Mouse (Mus musculus): ENCODE data around the gene Itgav. TPM values are rescaled to one million over a fixed set of nuclear protein-coding genes. Genes with fewer than 3 reads are reported as not detected.

The Itgav gene
- polyA plus RNA-seq, 1 experiment from 2014 or later: 75.9 TPM

- no peaks in the 10 kb centered on the region for H3K36me3 ChIP-seq (ENCODE audit: control insufficient read depth, insufficient read depth, low read length)
- H3K4me1 ChIP-seq (ENCODE audit: control insufficient read depth, insufficient read depth, low read length): peaks cover 14% of the 10 kb centered on the region
- no peaks in the 10 kb centered on the region for H3K27me3 ChIP-seq (ENCODE audit: control insufficient read depth, insufficient read depth, low read length)
- H3K4me2 ChIP-seq: peak overlapping the region; percentile 78
- H3K9ac ChIP-seq (ENCODE audit: low read depth, low read length): no peak overlapping the region
- H3K4me3 ChIP-seq (ENCODE audit: low read depth, low read length): no peak overlapping the region
- no peaks in the 10 kb centered on the region for H3K9me3 ChIP-seq (replicated peaks; ENCODE audit: control insufficient read depth, low read length)
- ATAC-seq (replicated peaks; ENCODE audit: insufficient number of reproducible peaks, low FRiP score, low TSS enrichment): no peak
- H3K27ac ChIP-seq (ENCODE audit: low read depth, low read length): no peak overlapping the region
Observed at GRCm38 (mm10) chr2:83722936-83723335, 1.3 kb upstream of the Itgav start.

GRCm38 (mm10) chr2:83723346-83723745, 851 bp upstream of the Itgav start:
- peak overlapping the region; percentile 71 for H3K4me3 ChIP-seq (ENCODE audit: low read depth, low read length)
- no peak for ATAC-seq (replicated peaks; ENCODE audit: insufficient number of reproducible peaks, low FRiP score, low TSS enrichment)
- H3K9me3 ChIP-seq (replicated peaks; ENCODE audit: control insufficient read depth, low read length): no peaks in the 10 kb centered on the region
- peaks cover 14% of the 10 kb centered on the region for H3K4me1 ChIP-seq (ENCODE audit: control insufficient read depth, insufficient read depth, low read length)
- H3K36me3 ChIP-seq (ENCODE audit: control insufficient read depth, insufficient read depth, low read length): no peaks in the 10 kb centered on the region
- 0 out of 2 replicates have a peak overlapping the region, but pooled peaks have one; percentile 91 for H3K9ac ChIP-seq (ENCODE audit: low read depth, low read length)
- peak overlapping the region; percentile 91 for H3K27ac ChIP-seq (ENCODE audit: low read depth, low read length)
- H3K27me3 ChIP-seq (ENCODE audit: control insufficient read depth, insufficient read depth, low read length): no peaks in the 10 kb centered on the region
- WGBS (ENCODE audit: insufficient replicate concordance): 48% methylated on average over 2 of the region's 2 CpGs
- H3K4me2 ChIP-seq: peak overlapping the region; percentile 78

GRCm38 (mm10) chr2:83724827-83725730, 882 bp downstream of the Itgav start:
- Histone ChIP-seq H3K27ac (ENCODE audit: low read depth, low read length) (peak overlapping the region; percentile 91), H3K36me3 (ENCODE audit: control insufficient read depth, insufficient read depth, low read length) (no peaks in the 10 kb centered on the region), H3K9ac (ENCODE audit: low read depth, low read length) (peak overlapping the region; percentile 91), H3K9me3 (replicated peaks; ENCODE audit: control insufficient read depth, low read length) (no peaks in the 10 kb centered on the region), H3K4me2 (peak overlapping the region; percentile 78), H3K27me3 (ENCODE audit: control insufficient read depth, insufficient read depth, low read length) (no peaks in the 10 kb centered on the region), H3K4me1 (ENCODE audit: control insufficient read depth, insufficient read depth, low read length) (peaks cover 22% of the 10 kb centered on the region), H3K4me3 (ENCODE audit: low read depth, low read length) (peak overlapping the region; percentile 71)
- peak; percentile 71 for ATAC-seq (replicated peaks; ENCODE audit: insufficient number of reproducible peaks, low FRiP score, low TSS enrichment)
- WGBS (ENCODE audit: insufficient replicate concordance): 6% methylated on average over 40 of the region's 44 CpGs

- Histone ChIP-seq H3K9ac (ENCODE audit: low read depth, low read length) (peak overlapping the region; percentile 91; the same call in 1 of the 2 replicates), H3K4me2 (peak overlapping the region; percentile 78), H3K27ac (ENCODE audit: low read depth, low read length) (no peak overlapping the region), H3K36me3 (ENCODE audit: control insufficient read depth, insufficient read depth, low read length) (no peaks in the 10 kb centered on the region), H3K4me1 (ENCODE audit: control insufficient read depth, insufficient read depth, low read length) (peaks cover 22% of the 10 kb centered on the region), H3K9me3 (replicated peaks; ENCODE audit: control insufficient read depth, low read length) (no peaks in the 10 kb centered on the region), H3K27me3 (ENCODE audit: control insufficient read depth, insufficient read depth, low read length) (no peaks in the 10 kb centered on the region), H3K4me3 (ENCODE audit: low read depth, low read length) (peak overlapping the region; percentile 71)
- WGBS (ENCODE audit: insufficient replicate concordance): 66% methylated on average over 4 of the region's 4 CpGs
- ATAC-seq (replicated peaks; ENCODE audit: insufficient number of reproducible peaks, low FRiP score, low TSS enrichment): no peak
Observed at GRCm38 (mm10) chr2:83725796-83726195, 1.6 kb downstream of the Itgav start.

- ATAC-seq (replicated peaks; ENCODE audit: insufficient number of reproducible peaks, low FRiP score, low TSS enrichment): no peak
- H3K4me2 ChIP-seq: no peak overlapping the region
- H3K4me3 ChIP-seq (ENCODE audit: low read depth, low read length): no peak overlapping the region
- no peaks in the 10 kb centered on the region for H3K36me3 ChIP-seq (ENCODE audit: control insufficient read depth, insufficient read depth, low read length)
- no peaks in the 10 kb centered on the region for H3K27me3 ChIP-seq (ENCODE audit: control insufficient read depth, insufficient read depth, low read length)
- H3K4me1 ChIP-seq (ENCODE audit: control insufficient read depth, insufficient read depth, low read length): peaks cover 19% of the 10 kb centered on the region
- H3K9ac ChIP-seq (ENCODE audit: low read depth, low read length): no peak overlapping the region
- WGBS (ENCODE audit: insufficient replicate concordance): 47% methylated on average over 4 of the region's 4 CpGs
- peak overlapping the region; percentile 50; the same call in 1 of the 2 replicates for H3K27ac ChIP-seq (ENCODE audit: low read depth, low read length)
- H3K9me3 ChIP-seq (replicated peaks; ENCODE audit: control insufficient read depth, low read length): no peaks in the 10 kb centered on the region
Observed at GRCm38 (mm10) chr2:83728238-83728682, 4.1 kb downstream of the Itgav start.

- Histone ChIP-seq H3K36me3 (ENCODE audit: control insufficient read depth, insufficient read depth, low read length) (no peaks in the 10 kb centered on the region), H3K4me3 (ENCODE audit: low read depth, low read length) (no peak overlapping the region), H3K27ac (ENCODE audit: low read depth, low read length) (0 out of 2 replicates have a peak overlapping the region, but pooled peaks have one; percentile 22), H3K4me2 (no peak overlapping the region), H3K4me1 (ENCODE audit: control insufficient read depth, insufficient read depth, low read length) (peaks cover 16% of the 10 kb centered on the region), H3K9me3 (replicated peaks; ENCODE audit: control insufficient read depth, low read length) (no peaks in the 10 kb centered on the region), H3K27me3 (ENCODE audit: control insufficient read depth, insufficient read depth, low read length) (no peaks in the 10 kb centered on the region), H3K9ac (ENCODE audit: low read depth, low read length) (no peak overlapping the region)
- no peak for ATAC-seq (replicated peaks; ENCODE audit: insufficient number of reproducible peaks, low FRiP score, low TSS enrichment)
- WGBS (ENCODE audit: insufficient replicate concordance): 60% methylated on average over 5 of the region's 5 CpGs
Observed at GRCm38 (mm10) chr2:83729339-83729738, 5.1 kb downstream of the Itgav start.

- H3K9me3 ChIP-seq (replicated peaks; ENCODE audit: control insufficient read depth, low read length): no peaks in the 10 kb centered on the region
- ATAC-seq (replicated peaks; ENCODE audit: insufficient number of reproducible peaks, low FRiP score, low TSS enrichment): no peak
- no peak overlapping the region for H3K27ac ChIP-seq (ENCODE audit: low read depth, low read length)
- 86% methylated on average over 4 of the region's 4 CpGs for WGBS (ENCODE audit: insufficient replicate concordance)
- peaks cover 8% of the 10 kb centered on the region for H3K36me3 ChIP-seq (ENCODE audit: control insufficient read depth, insufficient read depth, low read length)
- no peak overlapping the region for H3K4me2 ChIP-seq
- no peak overlapping the region for H3K9ac ChIP-seq (ENCODE audit: low read depth, low read length)
- H3K4me3 ChIP-seq (ENCODE audit: low read depth, low read length): no peak overlapping the region
- H3K27me3 ChIP-seq (ENCODE audit: control insufficient read depth, insufficient read depth, low read length): no peaks in the 10 kb centered on the region
- peaks cover 11% of the 10 kb centered on the region for H3K4me1 ChIP-seq (ENCODE audit: control insufficient read depth, insufficient read depth, low read length)
Observed at GRCm38 (mm10) chr2:83732896-83733295, 8.7 kb downstream of the Itgav start.

GRCm38 (mm10) chr2:83733981-83734393, 9.8 kb downstream of the Itgav start:
- 77% methylated on average over 13 of the region's 13 CpGs for WGBS (ENCODE audit: insufficient replicate concordance)

More at GRCm38 (mm10) chr2:83733981-83734393, 9.8 kb downstream of the Itgav start:
- Histone ChIP-seq H3K4me2 (no peak overlapping the region), H3K9ac (ENCODE audit: low read depth, low read length) (no peak overlapping the region), H3K36me3 (ENCODE audit: control insufficient read depth, insufficient read depth, low read length) (peaks cover 10% of the 10 kb centered on the region), H3K27ac (ENCODE audit: low read depth, low read length) (no peak overlapping the region), H3K9me3 (replicated peaks; ENCODE audit: control insufficient read depth, low read length) (no peaks in the 10 kb centered on the region), H3K4me3 (ENCODE audit: low read depth, low read length) (no peak overlapping the region), H3K27me3 (ENCODE audit: control insufficient read depth, insufficient read depth, low read length) (no peaks in the 10 kb centered on the region), H3K4me1 (ENCODE audit: control insufficient read depth, insufficient read depth, low read length) (peaks cover 9% of the 10 kb centered on the region)
- ATAC-seq (replicated peaks; ENCODE audit: insufficient number of reproducible peaks, low FRiP score, low TSS enrichment): no peak

All from heart, embryonic 11.5 days (tissue).